Mouse (Mus musculus) spleen, adult 2 months (tissue): ENCODE data around the gene Cflar.

Source experiments
- CTCF ChIP-seq: fragments of 200-500 bp; IDR thresholded peaks from 2 replicates; pipeline ENCODE4 v1.5.1; 2011; ENCODE audit warnings: mild to moderate bottlenecking, inconsistent platforms; ENCODE audit not compliant: insufficient read depth, insufficient read length, insufficient replicate concordance; ENCODE audit errors: extremely low read depth
- POLR2A ChIP-seq: fragments of 200-500 bp; IDR thresholded peaks from 2 replicates; pipeline ENCODE4 v1.6.1; 2011; ENCODE audit warnings: low read depth, low read length, inconsistent platforms

- TF ChIP-seq POLR2A: no peak
- no peak for TF ChIP-seq CTCF
These were observed 1.1 kb downstream of the Cflar start for GRCm38 (mm10) chr1:58712076-58713061.
